Mouse (Mus musculus) adrenal gland, adult 2 months (tissue): ENCODE measurements around the gene Fam122a. TPM values are rescaled to one million over a fixed set of nuclear protein-coding genes. Genes with fewer than 3 reads are reported as not detected.

Source experiments
- DNase-seq: peaks from one replicate; pipeline ENCODE4 v3.0.0; 2021
- polyA plus RNA-seq: library from polyadenylated mRNA; depleted of rRNA; stranded (reverse); fragments of >200 nt; gene quantifications from 2 replicates; pipeline ENCODE4 v1.2.3, GENCODE M21; 2012; rRNA removed
- total RNA-seq, 2 experiments: library from RNA; stranded (reverse); gene quantifications; 2 replicates each; pipeline ENCODE4 v1.2.3; 2021

Gene Fam122a
- total and polyA plus RNA-seq, 3 experiments: 29.6 to 67.9 (median 32.0) TPM

DNA sequence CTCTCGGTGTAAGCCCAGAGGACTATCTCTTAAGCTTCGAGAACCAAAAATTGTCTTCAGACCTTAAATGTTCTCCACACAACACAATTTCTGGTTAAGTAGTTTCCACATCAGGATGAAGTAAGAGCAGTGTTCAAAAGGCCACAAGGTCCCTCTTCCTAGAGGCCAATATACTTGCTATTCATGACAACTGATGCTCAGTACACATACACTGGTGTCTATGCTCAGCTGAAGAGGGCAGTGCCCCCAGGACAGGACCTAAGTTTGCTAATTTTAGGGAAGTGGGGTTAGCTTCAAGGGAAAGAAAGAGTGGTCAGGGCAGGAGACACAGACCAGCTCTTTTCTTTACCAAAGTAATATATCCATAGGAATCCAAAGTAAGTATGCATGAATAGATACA, 45.8 kb downstream of the Fam122a start:
- DNase-seq: no peak

DNA sequence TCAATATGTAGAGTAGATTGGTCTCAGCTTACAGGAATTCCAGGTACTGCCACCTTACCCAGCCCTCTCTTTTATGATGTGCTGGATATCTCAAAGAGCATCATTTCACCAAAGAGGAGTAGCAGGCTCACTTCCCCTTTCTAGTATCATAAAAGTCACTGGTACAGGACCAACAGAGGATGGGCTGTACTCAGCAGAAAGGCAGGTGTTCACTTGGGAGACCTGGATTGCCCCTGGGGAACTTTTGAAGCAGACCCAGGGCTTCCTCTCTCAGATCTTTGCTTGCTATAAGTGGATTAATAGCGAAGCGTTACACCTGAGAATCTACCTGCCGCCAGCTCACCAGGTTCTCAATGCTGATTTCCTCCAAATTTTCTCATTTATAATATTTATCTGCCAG, 49.1 kb downstream of the Fam122a start:
- DNase-seq: no peak

DNA sequence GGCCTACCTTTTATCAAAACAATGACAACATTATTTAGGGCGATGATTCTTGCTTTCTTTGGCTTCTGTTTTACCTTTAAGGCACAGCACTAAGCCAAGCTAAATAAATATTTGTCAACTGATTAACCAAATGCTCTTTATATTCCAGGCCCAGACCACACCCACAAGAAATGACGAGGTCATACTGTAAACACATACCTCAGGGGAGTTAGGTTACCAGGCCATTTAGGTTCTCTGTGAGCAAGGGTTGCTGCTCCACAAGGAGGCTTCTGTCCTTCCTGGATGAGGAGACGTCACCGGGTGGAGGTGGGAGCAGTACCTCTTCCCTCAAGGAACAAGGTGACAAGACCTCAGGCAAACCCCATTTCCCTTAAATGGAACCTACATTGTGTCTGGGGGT, 49.9 kb downstream of the Fam122a start:
- DNase-seq: no peak

DNA sequence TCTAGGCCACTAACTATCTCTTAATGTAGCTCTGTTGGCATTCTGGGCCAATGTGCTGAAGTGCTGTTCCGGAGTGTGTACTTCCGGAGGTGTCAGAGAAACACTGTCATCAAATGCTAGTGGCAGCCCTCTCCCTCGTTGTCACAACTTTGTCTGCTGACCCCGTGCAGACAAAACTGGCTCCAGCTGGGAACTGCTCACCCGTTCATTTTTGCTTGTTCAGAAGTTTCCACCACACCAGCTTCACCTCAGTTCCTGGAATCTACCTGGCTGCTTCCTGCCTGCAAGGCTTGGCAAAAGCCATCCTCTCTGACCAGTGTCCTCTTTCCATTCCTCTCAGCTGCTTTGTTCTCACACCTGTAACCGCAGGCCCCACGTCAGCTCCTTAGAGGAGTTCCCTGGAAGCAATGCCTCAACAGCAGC, 50.4 kb downstream of the Fam122a start:
- DNase-seq: no peak

Other genes with a start within 250 kb of the Fam122a start
- 10 to 100 TPM; 13.5 to 15.0 TPM for gene Fxn, start 196.8 kb downstream of the Fam122a start, total RNA-seq
- 45.6 and 55.9 TPM in 2 replicates for gene Fxn, start 196.8 kb downstream of the Fam122a start, polyA plus RNA-seq
- 10 to 100 TPM; 14.2 to 18.7 TPM for gene Pip5k1b, start 78.5 kb upstream of the Fam122a start, total RNA-seq
- gene Pip5k1b, start 78.5 kb upstream of the Fam122a start, polyA plus RNA-seq: 3.6 and 4.3 TPM in 2 replicates
- under 1 TPM; 0.14 to 0.17 TPM for gene Tmem252, start 196.7 kb upstream of the Fam122a start, total RNA-seq
- 0.13 and 0.18 TPM in 2 replicates for gene Tmem252, start 196.7 kb upstream of the Fam122a start, polyA plus RNA-seq